Mouse (Mus musculus) CD4-positive, CD25-positive, alpha-beta regulatory T cell, adult 2 months (primary cell): Measurements from ENCODE around the gene Cabp7.
A peak's percentile ranks its signal among the peaks of the same experiment; 100 is the strongest.

Experiments used
- DNase-seq: peaks from one replicate; pipeline ENCODE4 v3.0.0-alpha.2; 2012; ENCODE audit warnings: low read depth, low spot score

Gene Cabp7

GRCm38 (mm10) chr11:4746733-4747132 is at the start of gene Cabp7:
TSS of gene Cabp7 (minus strand) at chr11:4746778.
- DNase-seq: no peak

DNA sequence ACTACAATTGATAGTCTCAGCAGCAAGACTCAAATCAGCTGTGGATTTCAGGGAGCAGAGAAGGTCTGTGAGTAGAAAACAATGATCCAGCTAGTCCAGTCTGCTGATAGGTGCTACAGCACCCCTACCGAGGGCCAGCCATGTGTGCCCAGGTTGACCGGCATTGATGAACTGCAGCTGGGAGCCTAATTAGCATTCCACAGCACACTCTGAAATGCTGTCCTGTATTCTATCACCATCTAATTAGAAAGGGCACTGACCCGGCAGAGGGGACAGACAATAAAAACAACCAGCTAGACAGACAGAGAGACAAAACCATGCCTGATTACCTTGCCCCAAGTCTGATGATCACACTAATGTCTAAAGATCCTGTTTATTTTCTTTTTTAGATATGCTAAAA is 46.4 kb upstream of the Cabp7 start:
- no peak for DNase-seq

GRCm38 (mm10) chr11:4791549-4791948 is 45.0 kb upstream of the Cabp7 start:
- no peak for DNase-seq

DNA sequence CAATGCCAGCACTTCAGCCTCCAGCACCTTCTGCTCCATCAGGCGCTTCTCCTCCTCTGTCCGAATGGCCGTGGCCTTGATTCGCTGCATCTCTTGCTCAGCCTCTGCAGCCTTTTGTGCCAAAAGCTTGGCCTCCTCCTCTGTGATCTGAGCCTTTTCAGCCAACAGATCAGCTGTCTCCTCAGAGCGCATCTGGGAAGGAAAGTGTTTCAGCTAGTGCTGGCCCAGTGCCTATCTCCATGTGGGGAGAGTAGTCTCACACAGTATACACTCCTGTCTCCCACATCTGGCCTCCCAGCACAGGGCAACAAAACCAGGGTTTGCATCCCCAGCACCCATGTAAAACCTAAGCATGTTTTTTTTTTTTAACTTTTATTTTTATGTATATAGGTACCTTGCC is 43.1 kb upstream of the Cabp7 start:
- no peak for DNase-seq

DNA sequence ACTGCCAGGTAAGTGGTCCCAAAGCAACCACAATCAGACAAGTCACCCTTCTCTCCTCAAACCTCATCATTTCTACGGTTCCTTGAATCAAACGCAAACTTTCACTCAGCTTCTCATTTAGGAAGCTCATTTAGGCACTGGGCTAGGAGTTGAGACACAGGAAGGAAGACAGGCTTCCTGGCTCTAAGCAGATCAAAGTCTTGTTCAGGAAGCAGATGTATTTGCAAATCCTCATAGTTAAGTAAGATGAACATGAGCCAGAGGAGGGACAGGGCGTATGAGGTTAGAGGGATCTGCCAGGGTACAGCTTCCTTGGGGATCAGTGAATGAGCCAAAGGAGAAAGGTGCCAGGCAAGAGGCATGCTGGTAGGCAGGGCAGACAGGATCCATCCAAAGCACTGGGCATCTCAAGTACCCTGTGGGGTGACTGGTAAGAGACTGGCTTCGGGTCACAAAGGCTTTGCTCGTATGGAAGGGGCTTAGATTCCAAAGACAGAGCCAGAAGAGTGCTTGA is 38.1 kb upstream of the Cabp7 start:
- DNase-seq: peak; percentile 30

- DNase-seq: no peak
Measured at GRCm38 (mm10) chr11:4783116-4783515, 36.5 kb upstream of the Cabp7 start.

- no peak for DNase-seq
Measured at GRCm38 (mm10) chr11:4780927-4781326, 34.3 kb upstream of the Cabp7 start.

GRCm38 (mm10) chr11:4772925-4773324 is 26.3 kb upstream of the Cabp7 start:
- peak; percentile 75 for DNase-seq

DNA sequence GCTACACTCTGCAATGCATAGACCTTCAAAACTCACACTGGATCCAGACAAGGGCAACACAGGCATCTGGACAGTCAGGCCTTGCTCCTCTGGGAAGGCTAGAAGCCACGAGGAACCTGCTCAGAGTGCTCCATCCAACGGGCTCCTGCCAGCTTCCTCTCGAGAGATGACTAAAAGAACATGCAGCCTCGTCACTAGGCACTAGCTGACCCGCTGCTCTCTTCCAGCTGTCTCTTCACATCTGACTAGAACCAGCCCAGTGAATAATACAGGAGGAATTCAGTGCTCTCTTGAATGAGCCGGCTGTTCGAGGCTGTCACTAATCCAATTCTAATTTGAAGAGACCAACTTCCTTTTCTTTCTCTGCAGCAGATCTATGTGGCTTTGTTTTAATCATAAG is 25.2 kb upstream of the Cabp7 start:
- DNase-seq: no peak

- DNase-seq: no peak
Measured at GRCm38 (mm10) chr11:4769881-4770280, 23.3 kb upstream of the Cabp7 start.

DNA sequence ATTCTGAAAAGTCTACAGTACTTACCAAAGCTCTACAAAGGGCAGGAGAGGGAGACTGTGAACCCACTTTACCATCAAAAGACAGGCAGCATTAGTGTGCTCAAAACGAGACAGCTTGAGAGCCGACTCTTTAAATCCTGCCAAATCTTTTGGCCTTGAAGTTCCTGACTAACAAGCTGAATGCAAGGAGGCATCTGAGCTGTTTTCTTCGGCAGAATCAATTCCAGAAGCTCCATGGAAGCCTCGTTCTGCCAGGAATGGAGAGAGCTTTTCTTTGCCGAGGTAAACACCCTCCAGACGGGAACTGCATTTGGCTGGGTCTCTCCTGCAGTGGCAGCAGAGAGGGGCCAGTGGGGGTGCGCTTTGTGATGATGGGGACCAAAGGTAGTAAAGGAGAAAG is 22.7 kb upstream of the Cabp7 start:
- DNase-seq: no peak

DNA sequence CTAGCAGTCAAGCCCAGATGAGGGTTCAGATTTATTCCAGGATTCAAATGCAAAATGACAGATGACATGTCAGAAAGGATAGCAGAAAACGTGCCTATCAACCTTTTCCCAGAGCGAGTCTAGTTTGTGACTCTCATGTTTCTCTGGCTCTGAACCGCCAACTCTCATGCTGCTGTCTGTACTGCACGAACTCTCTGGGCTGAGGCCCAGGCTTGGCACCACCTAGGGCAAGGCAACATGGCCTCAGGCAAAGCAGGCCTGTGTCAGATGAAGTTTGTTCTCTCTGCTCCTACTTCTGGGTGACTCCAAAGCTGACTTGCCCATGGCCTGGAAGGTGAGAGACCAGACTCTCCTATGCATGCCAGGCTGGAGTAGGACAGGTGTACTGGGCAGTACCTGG is 21.8 kb upstream of the Cabp7 start:
- DNase-seq: no peak

GRCm38 (mm10) chr11:4764476-4764875 is 17.9 kb upstream of the Cabp7 start:
- no peak for DNase-seq

DNA sequence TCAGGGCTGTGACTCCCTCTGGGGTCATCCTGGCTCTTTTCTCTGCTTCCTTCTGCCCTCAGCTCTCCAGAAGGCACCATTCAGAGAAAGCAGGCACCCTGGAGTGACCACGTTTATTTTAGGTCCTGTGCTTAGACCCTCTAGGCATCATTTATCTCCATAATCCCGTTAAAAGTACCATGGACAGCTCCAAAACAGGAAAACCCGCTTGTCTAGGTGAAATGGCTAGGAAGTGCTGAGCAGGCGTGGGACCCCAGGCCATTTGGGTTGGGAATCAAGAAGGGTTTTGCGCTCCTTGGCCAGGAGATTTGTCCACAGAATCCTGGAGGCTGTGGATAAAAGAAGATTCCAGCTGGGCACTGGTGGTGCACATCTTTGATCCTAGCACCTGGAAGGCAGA is 17.1 kb upstream of the Cabp7 start:
- no peak for DNase-seq

- no peak for DNase-seq
Measured at GRCm38 (mm10) chr11:4762511-4762910, 15.9 kb upstream of the Cabp7 start.

- DNase-seq: no peak
Measured at GRCm38 (mm10) chr11:4761991-4762390, 15.4 kb upstream of the Cabp7 start.

DNA sequence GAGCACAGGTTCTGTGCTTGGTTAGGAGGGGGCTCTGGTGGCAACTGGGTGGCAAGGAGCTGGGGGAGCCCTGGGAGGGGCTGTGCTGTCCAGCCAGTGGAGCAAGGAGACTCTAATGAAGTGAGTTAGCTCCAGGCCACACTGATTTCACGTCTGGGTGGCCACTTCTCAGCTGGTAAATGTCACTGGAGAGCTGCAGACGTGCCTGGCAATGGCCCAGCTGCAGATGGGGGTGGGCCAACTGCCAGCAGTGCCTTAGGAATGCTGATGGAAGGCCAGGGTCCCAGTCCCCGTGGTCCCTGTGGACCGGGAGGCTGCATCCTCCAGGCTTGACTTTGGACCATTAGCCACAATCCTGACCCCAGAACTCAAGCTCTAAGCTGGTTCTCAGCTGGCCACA is 13.9 kb upstream of the Cabp7 start:
- DNase-seq: no peak

GRCm38 (mm10) chr11:4757789-4758158 is 11.2 kb upstream of the Cabp7 start:
- no peak for DNase-seq

GRCm38 (mm10) chr11:4756984-4757788 is 10.6 kb upstream of the Cabp7 start:
- DNase-seq: no peak

GRCm38 (mm10) chr11:4756460-4756859 is 9.9 kb upstream of the Cabp7 start:
- no peak for DNase-seq

DNA sequence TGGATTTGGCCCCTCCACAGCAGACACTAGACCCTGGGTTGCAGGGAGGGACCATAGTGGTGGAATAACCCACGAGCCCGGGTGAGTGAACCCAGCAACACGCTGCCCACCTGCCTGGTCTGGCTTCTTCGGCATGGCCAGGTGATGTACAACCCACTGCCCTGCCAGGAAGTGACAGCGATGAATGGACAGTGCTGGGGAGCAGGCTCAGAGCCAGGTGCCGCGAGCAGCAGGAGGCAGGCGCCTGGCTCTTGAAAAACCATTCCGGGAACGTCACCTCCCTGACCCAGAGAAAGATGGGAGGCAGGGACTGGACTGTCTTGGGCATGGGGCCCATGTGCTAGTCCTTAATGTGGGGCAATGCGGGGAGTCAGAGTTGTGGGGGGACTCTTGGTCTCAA is 8.3 kb upstream of the Cabp7 start:
- DNase-seq: no peak

GRCm38 (mm10) chr11:4754036-4754435 is 7.5 kb upstream of the Cabp7 start:
- DNase-seq: peak; percentile 22

- DNase-seq: no peak
Measured at GRCm38 (mm10) chr11:4752836-4753235, 6.3 kb upstream of the Cabp7 start.

GRCm38 (mm10) chr11:4750263-4750662 is 3.7 kb upstream of the Cabp7 start:
- peak; percentile 58 for DNase-seq
